Mouse (Mus musculus) embryo, embryonic 10.5 days (tissue): Measurements from ENCODE around the gene Hyou1.
A peak's percentile ranks its signal among the peaks of the same experiment; 100 is the strongest.
"Not testable (repeated sequence)": the region's sequence is repeated elsewhere in the genome, so short reads cannot be mapped to it uniquely, and the experiment has no call there.

Source experiments
- DNase-seq: peaks from one replicate; pipeline ENCODE4 v3.0.0-alpha.2; 2015; ENCODE audit warnings: low spot score

The Hyou1 gene

DNA sequence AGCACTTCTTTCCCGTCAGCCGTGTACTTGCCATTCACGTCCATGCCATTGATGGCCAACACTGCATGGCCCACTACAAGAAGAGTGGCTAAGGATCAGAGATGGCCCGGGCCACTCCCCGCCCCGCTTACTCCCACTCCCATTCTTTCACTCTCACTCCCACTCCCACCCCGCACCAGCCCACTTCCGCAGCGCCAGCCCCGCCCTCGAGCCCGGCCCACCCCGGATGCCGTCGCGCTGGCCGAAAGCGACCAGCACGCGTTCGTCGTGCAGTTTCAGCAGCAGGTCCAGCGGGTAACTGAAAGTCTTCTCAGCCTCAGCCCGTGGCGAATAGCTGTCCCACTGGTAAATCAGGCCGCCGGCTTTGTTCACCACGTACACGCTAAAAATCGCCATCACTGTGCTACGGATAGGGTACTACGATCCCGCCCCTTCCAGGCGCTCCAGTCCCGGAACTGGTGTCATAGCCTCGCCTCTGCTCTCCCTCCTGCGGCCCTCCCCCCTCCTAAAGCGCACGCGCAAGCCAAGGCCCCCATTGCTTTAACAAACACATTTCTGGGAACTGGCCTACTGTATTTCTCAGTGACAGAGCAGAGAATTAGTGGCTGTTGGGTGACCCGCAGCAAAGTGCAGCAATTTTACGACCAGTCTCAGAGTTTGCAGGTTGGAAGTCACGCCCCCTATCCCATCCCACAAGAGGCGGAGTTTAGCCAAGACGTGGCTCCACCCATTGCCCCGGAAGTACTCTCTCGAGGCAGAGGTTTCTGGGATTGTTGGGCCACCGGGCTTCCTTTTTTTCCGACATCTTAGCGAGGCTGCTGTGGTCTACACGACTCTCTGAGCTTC is 27.8 kb downstream of the Hyou1 start, which contains the start of the genes Rps25 and Trappc4:
TSS of gene Rps25 (plus strand) at position 234 of the 846 bp plus-strand sequence.
TSS of gene Trappc4 (minus strand) at position 695 of the 846 bp plus-strand sequence.
- DNase-seq, result peak; percentile 99

DNA sequence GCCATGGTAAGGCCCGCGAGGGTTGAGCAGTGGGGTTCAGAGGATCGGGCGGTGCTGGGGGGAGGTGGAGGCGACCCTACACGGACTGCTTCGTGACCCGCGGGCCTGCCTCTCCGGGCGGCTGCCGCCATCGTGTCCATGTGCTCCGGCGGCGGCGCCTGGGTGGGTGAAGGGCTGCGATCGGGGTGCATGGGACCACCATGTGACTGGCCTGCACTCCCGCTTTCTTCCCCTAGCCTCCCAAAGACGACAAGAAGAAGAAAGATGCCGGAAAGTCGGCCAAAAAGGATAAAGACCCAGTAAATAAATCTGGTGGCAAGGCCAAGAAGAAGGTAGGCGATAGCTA is 28.4 kb downstream of the Hyou1 start:
- DNase-seq, result no peak

DNA sequence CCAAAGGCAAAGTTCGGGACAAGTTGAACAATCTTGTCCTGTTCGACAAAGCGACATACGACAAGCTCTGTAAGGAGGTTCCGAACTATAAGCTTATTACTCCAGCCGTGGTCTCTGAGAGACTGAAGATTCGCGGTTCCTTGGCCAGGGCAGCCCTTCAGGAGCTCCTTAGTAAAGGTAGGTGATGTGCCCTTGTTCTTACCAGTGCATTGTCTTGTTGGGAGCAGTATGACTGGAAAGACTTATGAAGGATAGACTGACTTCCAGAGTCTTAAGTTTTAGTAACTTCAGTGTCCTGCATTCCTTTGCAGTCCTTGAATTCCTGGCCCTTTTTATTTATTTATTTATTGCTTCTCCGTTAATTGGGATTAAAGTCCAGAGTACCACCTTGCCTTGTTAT is 29.4 kb downstream of the Hyou1 start:
- DNase-seq, result not testable (repeated sequence)

DNA sequence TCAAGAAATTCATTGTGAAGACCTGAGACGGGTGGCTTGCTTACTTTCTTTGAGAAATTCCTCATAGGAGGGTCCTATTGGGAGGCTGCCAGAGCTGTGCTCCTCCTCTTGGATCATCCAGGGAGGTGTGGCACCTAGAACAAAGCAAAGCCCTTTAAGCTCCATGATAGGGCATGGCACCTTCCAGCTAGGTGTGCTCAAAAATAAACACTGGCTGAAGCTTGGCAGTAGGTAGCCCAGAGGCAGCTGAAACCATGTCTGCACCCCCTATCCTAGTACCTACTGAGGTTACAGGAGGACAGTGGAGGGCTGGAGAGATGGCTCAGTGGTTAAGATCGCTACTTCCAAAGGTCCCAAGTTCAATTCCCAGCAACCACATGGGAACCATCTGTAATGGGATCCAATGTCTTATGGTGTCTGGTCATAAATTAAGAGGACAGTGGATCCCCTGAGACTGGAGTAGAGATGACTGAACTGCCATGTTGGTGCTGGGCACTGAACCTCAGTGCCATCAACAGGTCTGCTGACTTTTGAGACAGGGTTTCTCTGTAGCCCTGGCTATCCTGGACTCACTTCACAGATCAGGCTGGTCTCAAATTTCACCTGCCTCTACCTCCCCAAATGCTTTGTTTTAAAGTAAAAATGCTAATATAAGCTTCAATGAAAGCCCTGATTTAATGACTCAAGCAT is 31.5 kb downstream of the Hyou1 start:
- no peak for DNase-seq

DNA sequence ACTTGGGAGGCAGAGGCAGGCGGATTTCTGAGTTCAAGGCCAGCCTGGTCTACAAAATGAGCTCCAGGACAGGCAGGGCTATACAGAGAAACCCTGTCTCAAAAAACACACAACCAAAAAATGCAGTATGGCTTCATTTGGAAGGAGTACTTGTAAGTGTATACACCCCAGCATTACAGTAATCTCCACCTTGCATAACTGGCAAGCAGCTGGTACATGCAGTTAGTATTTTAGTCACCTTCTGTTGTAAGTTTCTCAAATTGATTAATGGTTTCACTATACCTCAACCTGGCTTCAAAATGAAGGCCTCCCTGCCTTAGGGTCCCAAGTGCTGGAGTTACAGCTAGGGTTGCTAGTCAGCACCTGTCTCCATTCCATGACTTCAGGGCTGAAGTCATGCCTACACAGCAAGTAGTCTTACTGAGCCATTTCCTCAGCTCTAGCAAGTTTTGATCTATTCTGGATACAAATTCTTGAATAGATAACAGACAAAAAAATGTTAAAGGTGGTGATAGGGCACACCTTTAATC is 32.4 kb downstream of the Hyou1 start:
- DNase-seq, result no peak

DNA sequence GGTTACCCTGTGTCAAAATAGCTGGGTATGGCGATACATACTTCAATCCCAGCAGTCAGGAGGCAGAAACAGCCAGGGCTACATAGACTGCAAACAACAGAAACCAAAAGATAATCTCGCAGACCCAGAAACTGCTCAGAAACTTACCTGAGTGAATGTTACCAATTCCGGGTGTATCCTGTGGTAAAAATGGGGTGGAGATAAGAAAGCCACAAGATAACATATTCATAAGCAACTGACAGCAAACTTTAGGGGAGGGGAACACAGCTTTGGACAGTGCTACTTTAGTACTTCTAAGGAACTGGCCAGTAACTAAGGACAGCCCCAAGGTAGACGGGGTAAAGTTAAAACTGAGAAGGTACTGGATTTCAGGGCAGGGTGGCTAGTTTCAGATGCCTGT is 33.0 kb downstream of the Hyou1 start:
- no peak for DNase-seq

DNA sequence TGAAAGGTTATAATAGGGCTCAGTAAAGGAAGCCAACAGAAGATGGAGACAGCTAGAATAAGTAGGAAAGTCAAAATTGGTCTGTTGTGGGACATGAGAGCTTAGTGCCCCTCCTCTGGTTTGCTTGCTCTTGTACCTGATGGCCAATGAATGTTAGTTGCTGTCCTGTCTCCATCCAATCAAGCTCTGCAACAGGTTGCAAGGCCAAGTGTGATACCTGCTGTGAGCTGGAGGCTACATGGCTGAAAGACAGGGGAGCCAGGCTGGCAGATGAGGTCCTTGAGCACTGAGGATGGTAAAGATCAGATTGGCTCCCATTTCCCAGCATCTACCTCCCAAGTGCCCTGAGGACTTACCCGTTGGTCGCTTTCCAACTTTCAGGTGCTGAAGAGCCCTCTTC is 33.5 kb downstream of the Hyou1 start:
- no peak for DNase-seq

DNA sequence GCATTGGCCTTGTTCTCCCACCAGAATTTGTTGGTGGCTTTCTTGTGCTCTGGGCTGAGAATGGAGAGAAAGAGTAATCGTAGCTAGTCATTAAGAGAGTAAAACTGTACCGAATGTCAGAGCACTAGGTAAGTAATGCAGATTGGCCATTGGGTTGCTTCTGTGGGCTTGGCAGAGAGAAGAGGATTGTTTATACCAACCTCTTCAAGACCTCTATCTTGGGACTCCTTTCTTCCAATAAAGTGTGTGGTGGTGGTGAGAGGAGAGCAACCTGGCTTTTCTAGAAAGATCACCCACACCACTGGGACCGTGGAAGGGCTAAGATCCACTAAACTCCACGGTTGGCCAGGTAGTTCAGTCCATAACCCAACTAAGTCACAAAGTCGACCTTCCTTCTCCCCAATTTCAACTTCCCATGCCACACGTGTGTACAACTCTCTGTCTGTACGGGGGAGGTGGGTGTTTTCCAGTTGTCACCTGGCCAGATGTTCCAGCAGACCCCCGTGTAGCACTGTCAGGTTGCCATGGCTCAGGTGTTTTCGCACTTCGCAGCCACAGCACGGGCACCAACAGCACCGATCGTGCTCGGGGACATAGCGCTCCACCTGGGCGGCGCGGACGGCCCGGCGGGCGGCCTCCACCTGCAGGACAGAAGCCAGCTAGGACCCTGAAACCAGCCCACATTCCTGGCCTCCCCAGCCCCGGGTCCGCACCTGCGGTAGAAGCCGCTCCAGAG is 38.0 kb downstream of the Hyou1 start:
- DNase-seq, result no peak

DNA sequence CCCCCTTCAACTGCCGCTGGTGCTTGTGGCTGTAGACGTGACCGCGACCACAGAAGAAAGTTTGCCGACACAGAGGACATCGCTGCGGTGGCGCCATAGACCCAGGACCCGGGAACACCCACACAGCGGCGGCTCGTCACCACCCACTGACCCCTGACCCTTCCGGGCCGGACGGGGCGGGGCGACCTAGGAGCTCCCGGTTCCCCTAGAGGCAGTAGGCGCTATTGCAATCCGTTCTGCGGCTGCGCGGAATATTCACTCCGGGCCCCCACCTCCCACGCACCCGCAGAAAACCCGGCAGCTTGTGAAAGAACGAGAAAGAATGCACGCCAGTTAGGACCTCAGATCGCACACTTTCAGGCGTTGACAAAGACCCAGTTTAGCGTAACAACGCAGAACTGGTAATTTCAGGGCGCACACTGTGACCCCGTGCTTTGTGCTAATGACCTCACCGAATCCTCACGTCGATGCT is 38.6 kb downstream of the Hyou1 start:
- peak; percentile 95 for DNase-seq

DNA sequence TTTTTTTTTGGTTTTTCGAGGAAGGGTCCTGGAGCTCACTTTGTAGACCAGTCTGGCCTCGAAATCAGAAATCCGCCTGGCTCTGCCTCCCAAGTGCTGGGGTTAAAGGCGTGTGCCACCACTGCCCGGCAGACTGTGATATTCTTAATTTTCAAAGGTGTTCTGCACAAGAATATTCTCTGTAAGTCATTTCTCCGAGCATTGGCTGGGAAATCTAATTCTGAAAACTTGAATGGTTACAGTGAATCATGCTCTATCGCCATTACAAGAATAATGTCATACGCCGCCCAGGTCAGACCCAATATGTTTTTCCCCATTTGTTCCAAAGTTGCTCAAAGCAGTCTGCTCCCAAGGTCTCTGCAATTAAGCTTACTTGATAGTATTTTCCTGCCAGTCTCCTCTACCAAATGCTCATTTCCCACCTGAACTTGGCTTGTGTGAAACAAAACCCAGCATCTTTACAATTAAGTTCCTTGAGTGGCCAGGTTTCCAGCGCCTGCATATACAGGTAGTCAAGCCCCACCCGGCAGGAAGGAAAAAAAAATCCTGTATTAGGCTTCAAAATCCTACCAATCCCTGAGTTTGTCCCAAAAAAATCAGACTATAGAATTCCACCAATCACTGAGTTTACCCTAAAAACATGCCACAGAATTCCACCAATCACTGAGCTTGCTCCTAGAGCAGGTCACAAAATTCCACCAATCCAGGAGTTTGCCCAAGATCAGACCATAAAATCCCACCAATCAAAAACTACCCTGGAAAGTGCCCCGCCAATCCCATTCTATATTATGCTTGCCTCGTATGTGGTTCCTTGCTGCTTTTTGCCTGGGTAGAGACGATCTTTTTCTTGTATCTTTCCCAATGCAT is 39.5 kb downstream of the Hyou1 start, which contains the start of gene Ccdc84:
TSS of gene Ccdc84 (minus strand) at position 51 of the 867 bp plus-strand sequence.
- DNase-seq, result no peak

DNA sequence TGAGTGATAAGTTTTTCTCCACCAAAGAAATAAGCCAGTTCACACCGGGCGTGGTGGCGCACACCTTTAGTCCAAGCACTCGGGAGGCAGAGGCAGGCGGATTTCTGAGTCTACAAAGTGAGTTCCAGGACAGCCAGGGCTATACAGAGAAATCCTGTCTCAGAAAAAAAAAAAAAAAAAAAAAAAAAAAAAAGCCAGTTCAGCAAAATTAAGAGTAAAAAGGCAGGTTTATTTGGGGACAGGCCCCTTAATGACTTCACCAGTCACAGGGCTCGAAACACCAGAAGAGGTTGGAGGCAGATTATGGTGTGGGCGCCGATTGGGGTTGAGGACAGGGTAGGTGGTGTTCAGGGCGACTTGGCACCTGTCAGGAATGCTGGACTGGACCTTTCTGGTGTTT is 40.4 kb downstream of the Hyou1 start:
- DNase-seq, result not testable (repeated sequence)

DNA sequence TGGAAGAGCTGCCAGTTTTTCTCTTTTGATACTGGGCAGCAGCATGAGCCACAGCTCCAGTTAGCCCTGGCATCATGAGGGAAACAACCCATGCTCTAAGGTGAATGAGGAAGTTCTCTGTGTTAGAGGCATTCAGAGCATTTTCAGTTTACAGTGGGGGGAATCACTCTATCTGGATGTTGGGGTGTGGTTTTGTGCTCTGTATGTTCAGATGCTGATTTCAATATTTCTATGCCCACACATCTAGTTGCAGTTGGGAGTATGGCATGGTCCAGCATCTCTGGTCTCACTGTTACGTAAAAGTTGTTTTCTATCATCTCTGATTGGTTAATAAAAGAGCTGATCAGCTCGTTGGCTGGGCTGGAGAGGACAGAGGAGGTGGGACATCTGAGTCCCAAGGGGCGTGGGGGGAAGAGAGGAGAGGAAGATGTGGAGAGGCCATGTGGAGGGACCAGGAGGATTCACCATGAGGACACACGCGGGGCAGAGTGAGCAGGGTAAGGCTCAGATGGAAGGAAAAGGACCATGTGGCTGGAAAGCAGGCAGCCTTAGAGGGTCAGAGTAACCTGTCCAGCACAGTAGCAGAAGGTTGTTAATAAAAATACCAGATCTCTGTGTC is 41.1 kb downstream of the Hyou1 start:
- no peak for DNase-seq

DNA sequence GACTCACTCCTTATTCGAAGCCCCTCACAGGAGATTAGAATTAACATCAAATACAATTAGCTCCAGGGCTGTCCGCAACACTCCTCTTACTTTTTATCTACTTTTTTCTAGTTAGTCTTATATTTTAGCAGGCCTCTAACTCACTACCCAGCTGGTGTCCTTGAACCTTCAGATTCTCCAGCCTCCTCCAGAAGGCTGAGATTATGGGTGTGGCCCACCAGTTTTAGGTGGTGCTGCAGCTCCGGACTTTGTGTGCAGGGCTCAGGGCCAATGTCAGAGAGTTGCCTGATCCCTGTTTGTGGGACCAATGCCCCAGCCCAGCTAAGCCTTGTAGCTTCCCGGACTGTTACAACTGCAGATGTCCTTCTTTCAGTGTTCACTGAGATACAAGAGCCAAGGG is 44.3 kb downstream of the Hyou1 start:
- DNase-seq, result no peak

DNA sequence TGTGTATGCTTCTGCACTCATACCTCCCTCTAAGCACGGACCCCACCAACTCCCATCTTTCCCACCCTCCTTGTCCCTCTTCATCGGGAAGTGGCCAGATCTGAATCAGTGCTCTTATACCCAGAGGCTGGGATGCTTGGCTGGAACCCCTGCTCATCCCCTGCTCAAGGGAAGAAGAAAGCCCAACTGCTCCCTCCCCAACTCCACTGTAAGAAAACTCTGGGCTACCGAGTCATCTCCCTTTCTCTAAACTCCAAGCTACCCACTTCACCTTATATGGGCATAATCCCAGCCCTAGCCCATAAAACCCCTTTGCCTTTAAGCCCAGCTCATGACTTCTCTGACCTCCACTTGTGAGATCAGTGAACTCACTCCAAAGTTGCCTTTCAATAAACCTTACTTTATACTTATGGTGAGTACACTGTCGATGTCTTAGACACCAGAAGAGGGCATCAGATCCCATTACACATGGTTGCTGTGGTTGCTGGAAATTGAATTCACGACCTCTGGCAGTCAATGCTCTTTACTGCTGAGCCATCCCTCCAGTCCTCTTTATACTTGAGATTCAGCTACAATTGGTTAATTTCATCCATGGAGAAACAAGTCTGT is 53.4 kb downstream of the Hyou1 start:
- DNase-seq, result no peak

DNA sequence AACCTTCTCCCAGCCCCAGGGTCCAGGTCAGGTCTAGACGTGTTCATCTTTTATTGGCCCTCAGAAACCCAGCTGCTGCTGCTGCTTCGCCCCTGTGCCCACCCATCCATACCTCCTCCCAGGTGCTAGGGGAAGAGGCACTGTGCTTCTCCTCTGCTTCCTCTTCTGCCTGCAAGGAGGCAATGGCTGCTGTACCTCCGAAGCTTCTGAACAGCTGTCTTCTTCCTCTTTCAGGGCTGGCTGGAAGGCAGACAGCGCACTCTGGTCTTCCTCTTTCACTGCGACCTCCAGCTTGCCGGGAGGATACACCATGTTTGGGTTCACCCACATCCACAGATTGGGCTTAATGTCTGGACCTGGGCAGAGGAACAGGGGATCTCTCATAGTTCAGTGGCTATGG is 56.5 kb downstream of the Hyou1 start:
- DNase-seq, result no peak

DNA sequence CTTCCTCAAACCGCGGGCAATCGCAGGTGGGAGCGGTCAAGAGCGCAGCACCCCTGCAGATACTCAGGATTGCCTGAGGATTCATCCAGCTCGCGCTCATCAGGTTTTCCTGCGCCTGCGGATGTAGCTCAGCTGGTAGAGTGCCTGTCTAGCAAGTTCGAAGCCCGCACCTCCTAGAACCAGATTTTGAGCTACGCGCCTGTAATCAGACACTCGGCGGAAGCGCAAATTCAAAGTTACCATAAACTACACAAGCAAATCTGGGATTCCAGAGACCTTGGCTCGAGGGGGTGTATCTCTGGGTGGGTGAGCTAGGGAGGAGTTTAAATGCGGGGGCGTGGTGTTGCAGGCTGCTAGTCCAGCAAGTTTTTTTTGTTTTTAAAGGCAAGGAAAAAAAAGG is 61.7 kb downstream of the Hyou1 start, which contains the start of gene Foxr1:
TSS of gene Foxr1 (minus strand) at position 176 of the 400 bp plus-strand sequence.
- no peak for DNase-seq
